Comparison of ENCODE assay signal across 8 mouse cellular contexts in genomic region chr12:73693347-73693746, GRCm38 (mm10).
DNase-seq lines count a peak whose midpoint lies in the region; ATAC-seq lines count a peak whose summit lies in the region.

No protein-coding gene starts in this region.

- no peak overlapping the region for H3K4me2 ChIP-seq in kidney, embryonic 16.5 days (replicated peaks; ENCODE audit: low read depth, low read length)
- H3K4me2 ChIP-seq in intestine, embryonic 15.5 days (replicated peaks): no peak overlapping the region
- H3K4me2 ChIP-seq in midbrain, embryonic 15.5 days: no peak overlapping the region

- no peaks in the 10 kb centered on the region for H3K9me3 ChIP-seq in kidney, embryonic 16.5 days (ENCODE audit: low read length)
- H3K9me3 ChIP-seq in intestine, embryonic 15.5 days: no peaks in the 10 kb centered on the region
- H3K9me3 ChIP-seq in midbrain, embryonic 15.5 days: no peaks in the 10 kb centered on the region

- 25% methylated on average over 4 of the region's 4 CpGs for WGBS in kidney, embryonic 16.5 days
- 25% methylated on average over 4 of the region's 4 CpGs for WGBS in intestine, embryonic 15.5 days
- WGBS in midbrain, embryonic 15.5 days: 22% methylated on average over 4 of the region's 4 CpGs

- H3K4me3 ChIP-seq in kidney, embryonic 16.5 days (ENCODE audit: low read length): no peak overlapping the region
- H3K4me3 ChIP-seq in intestine, embryonic 15.5 days (replicated peaks): no peak overlapping the region
- no peak overlapping the region for H3K4me3 ChIP-seq in midbrain, embryonic 15.5 days

- no peaks in the 10 kb centered on the region for H3K27me3 ChIP-seq in kidney, embryonic 16.5 days (ENCODE audit: insufficient read depth, low read length)
- H3K27me3 ChIP-seq in intestine, embryonic 15.5 days (replicated peaks): no peaks in the 10 kb centered on the region
- no peaks in the 10 kb centered on the region for H3K27me3 ChIP-seq in midbrain, embryonic 15.5 days (replicated peaks)

- H3K36me3 ChIP-seq in kidney, embryonic 16.5 days (ENCODE audit: insufficient read depth, low read length): no peaks in the 10 kb centered on the region
- H3K36me3 ChIP-seq in intestine, embryonic 15.5 days: no peaks in the 10 kb centered on the region
- no peaks in the 10 kb centered on the region for H3K36me3 ChIP-seq in midbrain, embryonic 15.5 days (replicated peaks)

- H3K9ac ChIP-seq in kidney, embryonic 16.5 days (replicated peaks; ENCODE audit: low read length): no peak overlapping the region
- no peak overlapping the region for H3K9ac ChIP-seq in intestine, embryonic 15.5 days
- H3K9ac ChIP-seq in midbrain, embryonic 15.5 days: no peak overlapping the region

- H3K4me1 ChIP-seq in kidney, embryonic 16.5 days (ENCODE audit: insufficient read depth, low read length): no peaks in the 10 kb centered on the region
- H3K4me1 ChIP-seq in intestine, embryonic 15.5 days (replicated peaks): 0 out of 2 replicates have a peak, but pooled peaks cover 3% of the 10 kb centered on the region
- H3K4me1 ChIP-seq in midbrain, embryonic 15.5 days: no peaks in the 10 kb centered on the region; the same call in 1 of the 2 replicates

- intact Hi-C loops in left cerebral cortex, postnatal 4 days (cut with DNase I): loop anchor here (2.0 kb wide), 1 partner anchor 129 kb away; no protein-coding TSS in a partner anchor

- peak; percentile 65 for DNase-seq in kidney, adult 11 months
- peak; percentile 85 to 87 for DNase-seq in cerebellum, postnatal 10 days
- peak; percentile 60 to 66 for DNase-seq in frontal cortex, postnatal 25 days (ENCODE audit: low spot score in 2 of 2)
- peak; percentile 71 for DNase-seq in left cerebral cortex, postnatal 4 days
- peak; percentile 56 to 76 for DNase-seq in spleen, postnatal 4 days (ENCODE audit: low spot score in 2 of 2)

- no peak; the same call in 1 of the 2 replicates for ATAC-seq in kidney, embryonic 16.5 days (ENCODE audit: low FRiP score, low TSS enrichment)
- peak; percentile 63; the same call in 1 of the 2 replicates for ATAC-seq in intestine, embryonic 15.5 days
- ATAC-seq in midbrain, embryonic 15.5 days (replicated peaks): peak; percentile 72

- no peak overlapping the region for H3K27ac ChIP-seq in kidney, embryonic 16.5 days (ENCODE audit: low read length)
- no peak overlapping the region for H3K27ac ChIP-seq in intestine, embryonic 15.5 days
- H3K27ac ChIP-seq in midbrain, embryonic 15.5 days: no peak overlapping the region
